Mouse (Mus musculus) splenic B cell, adult 2 months (primary cell): ENCODE results near the gene Dennd1c.
"Not testable (repeated sequence)": the region's sequence is repeated elsewhere in the genome, so short reads cannot be mapped to it uniquely, and the experiment has no call there.

Experiments
- DNase-seq: peaks from one replicate; pipeline ENCODE4 v3.0.0-alpha.2; 2011; ENCODE audit warnings: low read depth, low spot score
- H3K27me3 ChIP-seq: 2 replicates; pipeline ENCODE4 v1.6.1; 2012; ENCODE audit warnings: mild to moderate bottlenecking, low read length, moderate library complexity, mixed read lengths; ENCODE audit not compliant: control insufficient read depth, poor library complexity, insufficient read depth, severe bottlenecking
- H3K36me3 ChIP-seq: 2 replicates; pipeline ENCODE4 v1.6.1; 2012; ENCODE audit warnings: mild to moderate bottlenecking, low read length, moderate library complexity, mixed read lengths; ENCODE audit not compliant: control insufficient read depth, poor library complexity, insufficient read depth, severe bottlenecking

The Dennd1c gene

GRCm38 (mm10) chr17:57076916-57077315, 1.4 kb downstream of the Dennd1c start:
- no peaks in the 10 kb centered on the region for H3K27me3 ChIP-seq
- no peak for DNase-seq
- no peaks in the 10 kb centered on the region for H3K36me3 ChIP-seq

GRCm38 (mm10) chr17:57070699-57071098, 7.6 kb downstream of the Dennd1c start:
- no peak for DNase-seq
- Histone ChIP-seq H3K36me3 (peaks cover 11% of the 10 kb centered on the region), H3K27me3 (no peaks in the 10 kb centered on the region)

GRCm38 (mm10) chr17:57070272-57070671, 8.0 kb downstream of the Dennd1c start:
- no peak for DNase-seq
- peaks cover 11% of the 10 kb centered on the region for H3K36me3 ChIP-seq
- no peaks in the 10 kb centered on the region for H3K27me3 ChIP-seq

DNA sequence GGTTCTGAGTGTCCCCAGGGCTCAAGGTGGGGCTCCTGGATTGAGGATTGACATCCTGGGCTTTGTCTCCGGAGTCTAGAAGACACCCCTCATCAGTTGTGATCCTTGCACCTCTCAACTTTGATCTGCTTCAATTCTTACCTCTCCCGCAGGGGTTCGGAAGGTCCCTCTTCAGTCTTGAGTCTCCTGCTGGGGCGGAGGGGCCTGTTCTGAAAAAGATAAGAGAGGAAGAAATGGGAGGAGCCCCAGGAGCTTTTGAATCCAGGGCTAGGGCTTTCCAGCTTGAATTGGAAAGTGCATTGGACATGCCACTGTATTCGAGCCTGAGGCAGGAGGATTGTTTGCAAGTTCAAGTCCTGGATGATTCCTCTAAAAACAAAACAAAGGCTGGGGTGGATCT, 11.4 kb downstream of the Dennd1c start:
- Histone ChIP-seq H3K27me3 (no peaks in the 10 kb centered on the region), H3K36me3 (peaks cover 11% of the 10 kb centered on the region)
- DNase-seq, result no peak

DNA sequence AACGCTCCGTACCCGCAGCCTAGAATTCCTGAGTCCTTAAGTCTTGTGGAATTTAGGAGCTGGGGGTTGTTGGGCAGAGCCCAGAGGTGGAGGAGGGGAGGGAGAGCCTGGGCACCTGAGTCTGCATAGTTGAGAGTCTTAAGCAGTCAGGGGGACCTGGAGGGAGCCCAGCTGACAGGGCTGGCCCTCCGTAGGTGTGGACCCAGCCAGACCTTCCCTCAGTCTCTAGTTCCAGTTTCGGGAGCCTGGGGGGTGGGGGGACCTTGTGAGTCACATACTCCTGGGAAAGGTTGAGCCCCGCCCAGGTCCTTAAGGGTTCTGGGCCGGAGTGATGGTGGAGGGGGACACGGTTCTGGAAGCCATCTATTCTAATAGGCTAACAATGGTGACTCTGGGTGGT, 15.3 kb downstream of the Dennd1c start:
- DNase-seq, result no peak
- Histone ChIP-seq H3K36me3 (peaks cover 4% of the 10 kb centered on the region), H3K27me3 (no peaks in the 10 kb centered on the region)

GRCm38 (mm10) chr17:57062548-57062947, 15.8 kb downstream of the Dennd1c start:
- DNase-seq, result no peak
- peaks cover 4% of the 10 kb centered on the region for H3K36me3 ChIP-seq
- H3K27me3 ChIP-seq, result no peaks in the 10 kb centered on the region

DNA sequence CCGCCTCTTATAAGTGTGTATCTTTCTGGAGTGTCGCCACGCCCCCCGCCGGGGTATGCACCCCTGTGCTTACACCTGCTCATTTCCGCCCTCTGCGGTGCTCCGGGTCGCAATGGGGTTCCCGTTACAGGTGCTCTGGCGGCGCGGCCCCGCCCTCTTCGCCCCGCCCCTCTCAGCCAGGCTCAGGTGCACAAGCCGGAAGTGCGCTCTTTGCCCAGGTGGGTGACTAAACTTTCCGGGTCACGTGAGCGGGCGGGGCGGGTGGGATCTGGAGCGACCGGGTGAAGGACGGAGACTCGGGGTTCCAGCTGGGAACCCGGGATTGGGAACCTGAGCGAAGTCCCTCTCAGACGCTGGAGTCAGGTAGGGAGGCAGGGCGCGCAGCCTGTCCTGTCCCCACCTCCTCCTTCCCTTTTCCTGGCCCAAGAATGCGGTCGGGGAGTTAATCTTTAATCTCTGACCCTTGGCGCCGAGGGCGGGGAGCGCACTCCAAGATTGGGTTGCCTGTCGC, 16.2 kb downstream of the Dennd1c start:
- H3K36me3 ChIP-seq, result peaks cover 4% of the 10 kb centered on the region
- H3K27me3 ChIP-seq, result no peaks in the 10 kb centered on the region
- peak; percentile 84 for DNase-seq

DNA sequence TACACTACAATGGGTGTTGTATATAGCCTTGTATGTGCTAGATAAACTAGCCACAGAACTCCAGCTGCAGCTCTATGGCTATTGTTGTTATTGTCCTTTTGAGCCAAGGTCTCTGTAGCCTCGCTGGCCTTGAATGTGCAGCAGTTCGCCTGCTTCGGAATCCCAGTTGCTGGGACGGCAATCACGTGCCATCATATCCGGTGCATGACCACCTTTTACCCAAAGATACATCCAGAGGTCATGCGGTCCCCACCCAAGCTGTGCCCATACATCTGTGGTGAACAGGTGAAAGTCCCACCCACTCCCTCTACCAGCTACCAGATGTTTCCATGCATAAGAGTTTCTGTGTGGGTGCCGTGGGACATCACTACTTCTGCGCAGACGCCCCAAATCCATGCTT, 17.2 kb downstream of the Dennd1c start:
- H3K27me3 ChIP-seq, result no peaks in the 10 kb centered on the region
- DNase-seq, result peak; percentile 66
- H3K36me3 ChIP-seq, result peaks cover 1% of the 10 kb centered on the region; the same call in 1 of the 2 replicates

- no peaks in the 10 kb centered on the region for H3K27me3 ChIP-seq
- DNase-seq, result peak; percentile 97
- no peaks in the 10 kb centered on the region for H3K36me3 ChIP-seq
Observed at GRCm38 (mm10) chr17:57060231-57060801, 18.0 kb downstream of the Dennd1c start.

DNA sequence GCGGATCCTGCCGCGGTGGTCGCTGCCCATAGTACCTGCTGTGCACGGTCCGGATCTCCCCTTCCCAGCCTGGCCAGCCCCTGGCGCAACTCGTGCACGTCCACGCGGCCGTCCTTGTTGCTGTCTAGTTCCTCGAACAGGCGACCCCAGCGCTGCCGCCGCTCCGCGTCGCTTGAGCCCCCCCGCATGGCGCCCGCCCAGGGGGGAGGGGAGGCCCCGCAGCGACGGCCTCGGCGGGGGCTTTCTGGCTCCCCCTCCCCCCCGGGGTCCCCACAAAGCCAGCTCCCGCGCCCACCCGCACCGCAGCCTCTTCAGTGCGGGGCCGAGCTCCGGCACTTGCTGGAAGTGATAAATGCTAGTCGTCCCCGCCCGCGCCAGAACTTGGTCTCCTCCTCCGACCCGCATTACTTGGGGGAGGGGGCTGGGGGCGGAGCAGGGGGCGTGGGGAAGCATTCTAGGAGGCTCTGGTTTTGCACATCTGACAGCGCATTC, 18.8 kb downstream of the Dennd1c start, which contains the start of gene Slc25a23:
Gene Slc25a23 (minus strand): TSS at position 378 of the 492 bp plus-strand sequence.
- DNase-seq, result peak; percentile 50
- Histone ChIP-seq H3K27me3 (no peaks in the 10 kb centered on the region), H3K36me3 (no peaks in the 10 kb centered on the region)

DNA sequence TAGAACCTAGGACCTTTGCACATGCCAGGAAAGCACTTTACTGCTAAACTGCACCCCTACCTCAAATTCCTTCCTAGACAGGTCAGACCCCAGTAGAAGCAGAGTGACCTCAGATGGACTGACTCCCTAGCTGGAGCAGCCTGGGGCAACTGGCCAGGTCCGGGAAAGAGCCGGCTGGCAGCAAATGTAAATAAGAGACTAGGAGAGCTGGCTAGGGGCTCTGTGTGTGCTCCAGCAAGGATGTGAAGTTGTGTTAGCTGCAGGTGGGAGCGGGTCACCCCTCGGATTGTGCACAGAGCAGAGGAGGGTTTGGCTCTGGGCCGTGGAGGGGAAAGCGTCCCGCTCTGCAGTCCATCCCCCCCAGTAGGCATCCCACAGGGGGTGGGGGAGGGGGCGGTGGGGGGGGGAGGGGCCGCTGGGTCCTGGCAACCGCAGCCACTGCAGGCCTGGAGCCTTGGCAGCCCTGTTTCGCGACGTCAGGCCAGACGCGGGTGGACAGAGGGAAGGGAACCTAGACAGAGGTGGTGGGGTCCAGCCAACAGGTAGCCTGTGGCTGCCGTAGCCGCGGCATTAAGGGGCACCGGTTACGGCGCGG, 19.3 kb downstream of the Dennd1c start, which contains the start of gene Crb3:
Gene Crb3 (plus strand): TSS at position 215 of the 595 bp plus-strand sequence.
- no peaks in the 10 kb centered on the region for H3K36me3 ChIP-seq
- H3K27me3 ChIP-seq, result no peaks in the 10 kb centered on the region
- no peak for DNase-seq

DNA sequence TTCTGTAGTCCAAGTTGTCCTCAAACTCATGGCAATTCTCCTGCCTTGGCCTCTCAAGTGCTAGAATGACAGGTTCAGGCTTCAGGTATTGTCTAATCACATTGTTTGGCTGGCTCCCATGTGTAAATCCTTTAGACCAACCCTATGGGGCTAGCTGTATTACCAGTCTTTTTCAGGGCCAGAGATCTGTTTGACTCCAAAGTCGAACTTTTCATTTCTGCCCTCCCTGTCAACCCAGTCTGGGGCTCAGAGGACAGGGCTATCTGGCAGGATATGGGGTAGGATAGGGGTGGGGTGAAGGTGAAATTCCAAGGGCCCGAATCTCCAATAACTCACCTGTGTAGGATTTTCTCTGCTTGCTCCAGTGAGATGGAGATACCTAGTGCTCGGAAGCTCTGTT, 22.1 kb downstream of the Dennd1c start:
- H3K36me3 ChIP-seq, result no peaks in the 10 kb centered on the region
- DNase-seq, result no peak
- no peaks in the 10 kb centered on the region for H3K27me3 ChIP-seq

DNA sequence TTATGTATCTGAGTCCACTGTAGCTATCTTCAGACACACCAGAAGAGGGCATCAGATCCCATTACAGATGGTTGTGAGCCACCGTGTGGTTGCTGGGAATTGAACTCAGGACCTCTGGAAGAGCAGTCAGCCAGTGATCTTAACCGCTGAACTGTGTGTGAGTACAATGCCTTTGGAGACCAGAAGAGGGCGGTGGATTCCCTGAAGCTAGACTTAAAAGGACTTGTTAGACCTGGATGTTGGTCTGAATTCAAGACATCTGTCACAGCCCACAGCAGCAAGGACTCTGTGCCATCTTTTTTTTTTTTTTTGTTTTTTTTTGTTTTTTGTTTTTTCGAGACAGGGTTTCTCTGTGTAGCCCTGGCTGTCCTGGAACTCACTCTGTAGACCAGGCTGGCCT, 26.6 kb downstream of the Dennd1c start:
- not testable (repeated sequence) for H3K36me3 ChIP-seq, H3K27me3 ChIP-seq
- DNase-seq, result peak; percentile 67

- H3K27me3 ChIP-seq, result no peaks in the 10 kb centered on the region
- DNase-seq, result no peak
- no peaks in the 10 kb centered on the region for H3K36me3 ChIP-seq
Observed at GRCm38 (mm10) chr17:57048816-57049215, 29.5 kb downstream of the Dennd1c start.

- Histone ChIP-seq H3K27me3 (no peaks in the 10 kb centered on the region), H3K36me3 (no peaks in the 10 kb centered on the region)
- no peak for DNase-seq
Observed at GRCm38 (mm10) chr17:57047406-57047805, 30.9 kb downstream of the Dennd1c start.
